Mouse (Mus musculus) left cerebral cortex, adult 8-10 months (tissue): ENCODE data around the gene Adcyap1r1. TPM values are rescaled to one million over a fixed set of nuclear protein-coding genes. Genes with fewer than 3 reads are reported as not detected.

Experiments
- DNase-seq, 2 experiments: peaks; one replicate each; pipeline ENCODE4 v3.0.0; 2022; ENCODE audit warnings: low spot score in 2 of 2
- total RNA-seq, 4 experiments: library from RNA; stranded (reverse); gene quantifications; 2 replicates each; pipeline ENCODE4 v1.2.4; 2022

Adcyap1r1 gene
- total RNA-seq, 4 experiments from 2014 or later, result 119 to 131 (median 123) TPM

GRCm38 (mm10) chr6:55501061-55501460 lies 49.3 kb downstream of the Adcyap1r1 start:
- no peak for DNase-seq

GRCm38 (mm10) chr6:55502309-55502708 lies 50.5 kb downstream of the Adcyap1r1 start:
- DNase-seq, result no peak

- DNase-seq, result no peak
These were observed 53.2 kb downstream of the Adcyap1r1 start for GRCm38 (mm10) chr6:55504797-55505488.

- DNase-seq, result no peak
These were observed 54.7 kb downstream of the Adcyap1r1 start for GRCm38 (mm10) chr6:55506519-55506918.

GRCm38 (mm10) chr6:55509130-55509870 lies 57.5 kb downstream of the Adcyap1r1 start:
- DNase-seq, result no peak

GRCm38 (mm10) chr6:55511212-55512065 lies 59.7 kb downstream of the Adcyap1r1 start:
- DNase-seq, result peak; percentile 52 to 57

GRCm38 (mm10) chr6:55512066-55512703 lies 60.4 kb downstream of the Adcyap1r1 start:
- DNase-seq, result no peak

- no peak for DNase-seq
These were observed 61.7 kb downstream of the Adcyap1r1 start for GRCm38 (mm10) chr6:55513477-55513876.

GRCm38 (mm10) chr6:55519605-55520201 lies 67.9 kb downstream of the Adcyap1r1 start:
- peak; percentile 66 to 77 for DNase-seq

- DNase-seq, result peak in 1 of 2 experiments; percentile 59
These were observed 68.7 kb downstream of the Adcyap1r1 start for GRCm38 (mm10) chr6:55520237-55521095.

- DNase-seq, result no peak
These were observed 84.7 kb downstream of the Adcyap1r1 start for GRCm38 (mm10) chr6:55536469-55536868.

- no peak for DNase-seq
These were observed 87.4 kb downstream of the Adcyap1r1 start for GRCm38 (mm10) chr6:55539196-55539595.

- DNase-seq, result no peak
These were observed 90.6 kb downstream of the Adcyap1r1 start for GRCm38 (mm10) chr6:55542359-55542758.

GRCm38 (mm10) chr6:55543345-55543744 lies 91.6 kb downstream of the Adcyap1r1 start:
- DNase-seq, result no peak

GRCm38 (mm10) chr6:55549211-55549610 lies 97.4 kb downstream of the Adcyap1r1 start:
- peak in 1 of 2 experiments; percentile 60 for DNase-seq

- DNase-seq, result no peak
These were observed 99.1 kb downstream of the Adcyap1r1 start for GRCm38 (mm10) chr6:55550926-55551325.
